Mouse (Mus musculus) cortical plate, adult 2 months (tissue): Measurements from ENCODE around the gene Prpsap2. TPM values are rescaled to one million over a fixed set of nuclear protein-coding genes. Genes with fewer than 3 reads are reported as not detected.

Experiments used
- H3K27ac ChIP-seq: fragments of 200-500 bp; 2 replicates; pipeline ENCODE4 v1.5.1; 2012; ENCODE audit warnings: low read length, control low read depth, inconsistent platforms; ENCODE audit not compliant: insufficient read depth
- H3K4me1 ChIP-seq: fragments of 200-500 bp; 2 replicates; pipeline ENCODE4 v1.6.1; 2011; ENCODE audit warnings: low read length; ENCODE audit not compliant: control insufficient read depth, insufficient read depth
- H3K4me3 ChIP-seq: fragments of 200-500 bp; 2 replicates; pipeline ENCODE4 v1.5.1; 2011; ENCODE audit warnings: mild to moderate bottlenecking, low read length, control low read depth; ENCODE audit not compliant: insufficient read depth
- CTCF ChIP-seq: fragments of 200-500 bp; IDR thresholded peaks from 2 replicates; pipeline ENCODE4 v1.5.1; 2011; ENCODE audit warnings: mild to moderate bottlenecking, control low read depth, low read length; ENCODE audit not compliant: insufficient read depth; ENCODE audit errors: extremely low read depth
- POLR2A ChIP-seq: fragments of 200-500 bp; IDR thresholded peaks from 2 replicates; pipeline ENCODE4 v1.6.1; 2011; ENCODE audit warnings: mild to moderate bottlenecking, low read length, control low read depth; ENCODE audit not compliant: insufficient read depth; ENCODE audit errors: extremely low read depth
- polyA plus RNA-seq: library from polyadenylated mRNA; depleted of rRNA; stranded (reverse); fragments of >200 nt; gene quantifications from 2 replicates; pipeline ENCODE4 v1.2.3, GENCODE M21; 2012

Gene Prpsap2
- polyA plus RNA-seq, 1 experiment: 36.5 TPM

DNA sequence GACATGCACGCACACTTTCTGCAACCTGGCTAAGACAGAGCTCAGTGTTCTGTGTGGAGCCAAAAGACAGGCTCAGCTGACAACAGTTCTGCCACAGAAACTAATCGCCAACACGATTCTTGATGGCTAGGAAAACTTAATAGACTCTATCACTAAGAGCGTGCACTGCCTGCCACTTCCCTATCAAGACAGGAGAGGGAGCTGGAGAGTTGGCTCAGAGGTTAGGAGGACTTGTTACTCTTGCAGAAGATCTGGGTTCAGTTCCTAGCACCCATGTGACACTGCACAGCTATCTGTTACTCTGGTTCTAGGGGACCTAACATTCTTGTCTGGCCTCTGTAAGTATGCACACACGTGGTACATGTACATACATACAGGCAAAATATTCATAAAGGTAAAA lies 10.3 kb downstream of the Prpsap2 start:
- Histone ChIP-seq H3K4me1 (no peaks in the 10 kb centered on the region), H3K27ac (no peak overlapping the region)
- TF ChIP-seq CTCF (peak; percentile 51), POLR2A (no peak)

DNA sequence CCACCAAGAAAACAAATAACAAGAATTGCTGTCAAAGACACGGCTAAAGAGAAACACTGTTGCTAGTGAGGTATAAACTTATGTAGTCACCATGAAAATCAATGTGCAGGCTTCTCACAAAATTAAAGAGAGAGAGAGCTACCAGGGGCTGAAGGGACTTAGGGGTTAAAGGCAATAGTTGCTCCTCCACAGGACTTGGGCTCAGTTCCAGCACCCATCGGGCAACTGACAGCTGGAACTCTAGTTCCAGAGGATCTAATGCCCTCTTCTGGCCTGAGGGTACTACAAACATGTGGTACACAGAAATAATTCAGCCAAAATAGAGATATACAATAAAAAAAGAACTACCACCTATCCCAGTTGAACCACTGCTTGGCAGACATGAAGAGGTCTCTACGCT lies 14.7 kb downstream of the Prpsap2 start:
- H3K4me1 ChIP-seq: peaks cover 2% of the 10 kb centered on the region; the same call in 1 of the 2 replicates
- TF ChIP-seq CTCF: no peak
- TF ChIP-seq POLR2A: no peak
- H3K4me3 ChIP-seq: no peak overlapping the region
- H3K27ac ChIP-seq: no peak overlapping the region

More for the DNA sequence above, 10.3 kb downstream of the Prpsap2 start:
- H3K4me3 ChIP-seq: no peak overlapping the region

DNA sequence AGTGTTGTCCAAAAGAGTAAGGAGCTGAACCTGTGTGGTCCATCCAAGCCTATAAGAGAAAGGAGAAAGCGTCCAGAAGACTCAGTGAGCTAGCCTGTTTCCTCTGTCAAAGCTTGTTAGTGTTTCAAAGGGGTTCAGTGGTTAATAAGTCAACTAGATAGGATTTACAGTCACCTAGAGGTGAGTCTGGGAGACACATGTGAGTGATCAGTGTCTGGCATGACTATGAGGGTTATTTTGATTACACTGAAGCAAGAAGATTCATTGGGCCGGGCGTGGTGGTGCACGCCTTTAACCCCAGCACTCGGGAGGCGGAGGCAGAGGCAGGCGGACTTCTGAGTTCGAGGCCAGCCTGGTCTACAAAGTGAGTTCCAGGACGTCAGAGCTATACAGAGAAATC lies 16.1 kb downstream of the Prpsap2 start:
- no peak for TF ChIP-seq POLR2A
- TF ChIP-seq CTCF: no peak
- H3K27ac ChIP-seq: no peak overlapping the region
- peaks cover 2% of the 10 kb centered on the region; the same call in 1 of the 2 replicates for H3K4me1 ChIP-seq

DNA sequence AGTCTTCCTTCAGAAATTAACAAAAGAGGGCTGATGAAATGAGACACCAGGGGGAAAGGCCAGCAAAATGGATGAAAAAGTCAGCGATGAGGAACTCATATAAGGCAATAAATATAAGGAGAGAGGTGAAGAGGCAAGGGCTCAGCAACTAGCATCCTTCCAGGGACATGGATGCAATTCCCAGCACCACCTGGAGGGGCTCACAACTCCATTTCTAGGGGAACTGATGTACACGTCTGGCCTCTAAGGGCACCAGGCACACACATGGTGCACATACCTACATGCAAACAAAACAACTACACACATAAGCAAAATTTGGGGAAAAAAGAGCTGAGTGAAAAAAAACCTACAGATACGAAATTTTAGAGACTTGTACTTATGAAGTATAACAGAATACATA lies 17.4 kb downstream of the Prpsap2 start:
- no peak overlapping the region for H3K27ac ChIP-seq
- TF ChIP-seq CTCF (0 out of 2 replicates have a peak, but pooled peaks have one; percentile 3), POLR2A (no peak)
- peaks cover 2% of the 10 kb centered on the region; the same call in 1 of the 2 replicates for H3K4me1 ChIP-seq
- H3K4me3 ChIP-seq: no peak overlapping the region

More for the DNA sequence above, 16.1 kb downstream of the Prpsap2 start:
- H3K4me3 ChIP-seq: no peak overlapping the region

- Histone ChIP-seq H3K27ac (no peak overlapping the region), H3K4me3 (no peak overlapping the region), H3K4me1 (peaks cover 2% of the 10 kb centered on the region; the same call in 1 of the 2 replicates)
- TF ChIP-seq CTCF (no peak), POLR2A (no peak)
These were observed 18.1 kb downstream of the Prpsap2 start for GRCm38 (mm10) chr11:61743768-61744167.

GRCm38 (mm10) chr11:61740500-61740899 lies 21.4 kb downstream of the Prpsap2 start:
- Histone ChIP-seq H3K27ac (no peak overlapping the region), H3K4me3 (no peak overlapping the region), H3K4me1 (peaks cover 2% of the 10 kb centered on the region; the same call in 1 of the 2 replicates)
- TF ChIP-seq CTCF: no peak
- no peak for TF ChIP-seq POLR2A

- TF ChIP-seq POLR2A (no peak), CTCF (no peak)
- no peak overlapping the region for H3K27ac ChIP-seq
- H3K4me1 ChIP-seq: no peaks in the 10 kb centered on the region
- H3K4me3 ChIP-seq: no peak overlapping the region
These were observed 24.6 kb downstream of the Prpsap2 start for GRCm38 (mm10) chr11:61737290-61737689.

DNA sequence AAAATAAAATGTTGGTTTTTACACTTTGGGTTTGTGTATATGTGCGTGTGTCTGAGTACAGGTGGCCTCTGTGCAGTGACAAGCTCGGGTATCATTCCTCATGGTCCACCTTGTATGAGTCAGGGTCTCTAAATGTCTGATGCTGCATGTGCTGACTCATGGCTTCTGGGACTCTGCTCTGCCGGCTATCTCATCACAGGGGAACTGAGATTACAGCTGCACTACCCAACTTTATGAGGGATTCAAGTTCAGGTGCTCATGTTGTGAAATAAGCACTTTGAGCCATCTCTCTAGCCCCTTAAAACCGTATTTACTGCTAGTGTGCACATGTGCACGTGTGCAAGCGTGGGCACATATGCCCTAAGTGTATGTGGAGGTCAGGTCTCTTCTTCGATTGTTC lies 29.2 kb downstream of the Prpsap2 start:
- TF ChIP-seq CTCF: no peak
- no peak for TF ChIP-seq POLR2A
- no peak overlapping the region for H3K4me3 ChIP-seq

DNA sequence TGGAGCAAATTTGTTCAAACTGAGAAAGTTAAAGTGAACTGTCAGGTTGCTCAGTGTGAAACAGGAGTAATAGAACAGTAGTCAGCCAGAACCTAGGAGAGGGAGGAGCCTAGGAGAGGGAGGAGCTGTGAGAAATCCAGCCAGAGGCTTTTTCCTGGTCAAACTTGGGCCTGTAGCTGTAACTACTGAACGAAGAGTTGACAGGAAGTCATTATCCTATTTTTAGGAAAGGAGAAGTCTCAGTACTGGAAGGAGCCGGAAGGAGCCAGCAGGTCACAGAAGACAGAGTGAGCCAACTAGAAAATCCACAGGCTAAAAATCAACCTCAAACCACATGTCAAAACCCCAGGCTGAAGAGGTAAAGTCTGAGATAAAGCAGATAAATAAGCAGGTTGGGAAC lies 33.9 kb downstream of the Prpsap2 start:
- Histone ChIP-seq H3K4me3 (no peak overlapping the region), H3K4me1 (no peaks in the 10 kb centered on the region), H3K27ac (peak overlapping the region; percentile 28; the same call in 1 of the 2 replicates)
- no peak for TF ChIP-seq POLR2A
- TF ChIP-seq CTCF: no peak

More for the DNA sequence above, 29.2 kb downstream of the Prpsap2 start:
- Histone ChIP-seq H3K27ac (no peak overlapping the region), H3K4me1 (no peaks in the 10 kb centered on the region)

GRCm38 (mm10) chr11:61722077-61722476 lies 39.8 kb downstream of the Prpsap2 start:
- H3K4me3 ChIP-seq: no peak overlapping the region
- TF ChIP-seq POLR2A (no peak), CTCF (no peak)
- no peaks in the 10 kb centered on the region for H3K4me1 ChIP-seq
- H3K27ac ChIP-seq: no peak overlapping the region
